Comparison of ENCODE assay signal across 8 mouse cellular contexts in the genomic region with DNA sequence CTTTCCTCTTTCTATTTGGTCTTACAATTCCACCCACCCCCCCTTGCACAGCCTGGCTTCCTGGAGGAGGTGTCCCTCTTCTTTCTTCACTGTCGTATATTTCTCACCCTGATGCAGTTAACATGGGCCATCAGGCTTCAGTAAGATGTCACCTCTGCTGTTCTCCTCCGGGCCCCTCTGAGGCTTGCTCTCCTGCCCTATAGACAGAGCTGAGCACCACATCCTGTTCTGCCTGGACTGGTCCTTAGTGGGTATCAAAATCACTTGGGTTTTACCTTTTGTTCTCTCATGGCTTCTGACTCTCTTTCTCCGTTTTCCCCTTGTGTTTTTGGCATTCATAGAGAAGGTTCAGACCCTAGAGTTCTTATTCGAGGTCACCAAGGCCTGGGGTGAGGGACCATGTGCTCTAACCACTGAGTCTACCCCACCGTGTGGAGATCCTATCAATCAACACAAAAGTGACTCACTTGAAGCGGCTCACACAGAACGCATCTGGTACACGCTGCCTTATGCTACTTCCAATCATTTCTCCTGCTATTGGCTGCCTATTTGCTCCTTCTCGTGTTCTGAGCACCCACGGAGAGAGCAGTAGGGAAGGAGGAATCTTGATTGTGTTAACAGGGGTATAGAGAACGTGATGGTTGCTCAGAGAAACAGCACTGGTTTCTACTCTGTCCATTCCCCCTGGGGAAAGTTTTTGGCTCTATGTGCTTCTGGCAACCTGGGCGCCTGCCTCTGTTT.
DNase-seq lines count a peak whose midpoint lies in the region; ATAC-seq and TF ChIP-seq lines count a peak whose summit lies in the region.

No protein-coding gene starts in this region.

- H3K36me3 ChIP-seq in thymus, adult 2 months (ENCODE audit: control insufficient read depth, insufficient read depth, low read length): no peaks in the 10 kb centered on the region
- H3K36me3 ChIP-seq in limb, embryonic 13.5 days: no peaks in the 10 kb centered on the region

- no peak for TF ChIP-seq POLR2A in thymus, adult 2 months (IDR thresholded peaks at IDR 0.05; ENCODE audit: control insufficient read depth, extremely low read depth, insufficient read depth, low read length, poor library complexity)

- 0 out of 2 replicates have a peak overlapping the region, but pooled peaks have one; percentile 40 for H3K9ac ChIP-seq in limb, embryonic 13.5 days

- ATAC-seq in limb, embryonic 13.5 days (ENCODE audit: low FRiP score, low read depth): no peak

- H3K4me1 ChIP-seq in thymus, adult 2 months (replicated peaks; ENCODE audit: control insufficient read depth, insufficient read depth, low read length): peaks cover 11% of the 10 kb centered on the region
- peaks cover 55% of the 10 kb centered on the region for H3K4me1 ChIP-seq in limb, embryonic 13.5 days

- intact Hi-C loops in gastrocnemius, adult 2 months (cut with DNase I): no loop called here
- intact Hi-C loops in left cerebral cortex, adult 2 months (cut with DNase I): loop anchor here (2.0 kb wide), 1 partner anchor 79 kb away; the partner anchor contains the start of gene Ezr

- peak overlapping the region; percentile 58 for H3K4me2 ChIP-seq in limb, embryonic 13.5 days (replicated peaks)

- peak overlapping the region; percentile 63 for H3K4me3 ChIP-seq in gastrocnemius, adult 2 months
- H3K4me3 ChIP-seq in thymus, adult 2 months (ENCODE audit: control insufficient read depth, insufficient read depth, low read length): peak overlapping the region; percentile 46
- H3K4me3 ChIP-seq in limb, embryonic 13.5 days: no peak overlapping the region
- H3K4me3 ChIP-seq in left cerebral cortex, adult 2 months: no peak overlapping the region

- H3K27me3 ChIP-seq in thymus, adult 2 months (ENCODE audit: control insufficient read depth, insufficient read depth, low read length): no peaks in the 10 kb centered on the region
- H3K27me3 ChIP-seq in limb, embryonic 13.5 days: peaks cover 32% of the 10 kb centered on the region

- no peaks in the 10 kb centered on the region for H3K9me3 ChIP-seq in limb, embryonic 13.5 days

- TF ChIP-seq CTCF in gastrocnemius, adult 2 months (IDR thresholded peaks at IDR 0.05): no peak
- TF ChIP-seq CTCF in thymus, adult 2 months (IDR thresholded peaks at IDR 0.05; ENCODE audit: borderline replicate concordance, control insufficient read depth, extremely low read depth, insufficient read depth, low read length, poor library complexity): no peak
- TF ChIP-seq CTCF in left cerebral cortex, adult 2 months (IDR thresholded peaks at IDR 0.05): no peak

- no peak overlapping the region for H3K27ac ChIP-seq in gastrocnemius, adult 2 months
- no peak overlapping the region for H3K27ac ChIP-seq in thymus, adult 2 months (ENCODE audit: control insufficient read depth, insufficient read depth, low read length)
- no peak overlapping the region for H3K27ac ChIP-seq in limb, embryonic 13.5 days
- H3K27ac ChIP-seq in left cerebral cortex, adult 2 months: no peak overlapping the region

- WGBS in thymus, adult 2 months: 74% methylated on average over 12 of the region's 12 CpGs
- 55% methylated on average over 12 of the region's 12 CpGs for WGBS in limb, embryonic 13.5 days

- DNase-seq in gastrocnemius, adult 2 months: no peak
- no peak for DNase-seq in gastrocnemius, postnatal 4 days (ENCODE audit: low spot score in 2 of 2)
- DNase-seq in thymus, adult 2 months: no peak
- DNase-seq in thymus, postnatal 4 days: no peak
- DNase-seq in left cerebral cortex, adult 2 months (ENCODE audit: extremely low spot score in 1 of 2, low spot score in 2 of 2): no peak
- no peak for DNase-seq in adrenal gland, adult 2 months
- DNase-seq in embryo, embryonic 11 days: no peak

Comparison
In these comparisons a context has a peak if more than half of its experiments do, and no peak if none do; other contexts are left out.
1. H3K4me3 ChIP-seq: peak in gastrocnemius, adult 2 months (single experiment) and thymus, adult 2 months (single experiment); none in limb, embryonic 13.5 days (single experiment) and left cerebral cortex, adult 2 months (single experiment).